In the genomic region with DNA sequence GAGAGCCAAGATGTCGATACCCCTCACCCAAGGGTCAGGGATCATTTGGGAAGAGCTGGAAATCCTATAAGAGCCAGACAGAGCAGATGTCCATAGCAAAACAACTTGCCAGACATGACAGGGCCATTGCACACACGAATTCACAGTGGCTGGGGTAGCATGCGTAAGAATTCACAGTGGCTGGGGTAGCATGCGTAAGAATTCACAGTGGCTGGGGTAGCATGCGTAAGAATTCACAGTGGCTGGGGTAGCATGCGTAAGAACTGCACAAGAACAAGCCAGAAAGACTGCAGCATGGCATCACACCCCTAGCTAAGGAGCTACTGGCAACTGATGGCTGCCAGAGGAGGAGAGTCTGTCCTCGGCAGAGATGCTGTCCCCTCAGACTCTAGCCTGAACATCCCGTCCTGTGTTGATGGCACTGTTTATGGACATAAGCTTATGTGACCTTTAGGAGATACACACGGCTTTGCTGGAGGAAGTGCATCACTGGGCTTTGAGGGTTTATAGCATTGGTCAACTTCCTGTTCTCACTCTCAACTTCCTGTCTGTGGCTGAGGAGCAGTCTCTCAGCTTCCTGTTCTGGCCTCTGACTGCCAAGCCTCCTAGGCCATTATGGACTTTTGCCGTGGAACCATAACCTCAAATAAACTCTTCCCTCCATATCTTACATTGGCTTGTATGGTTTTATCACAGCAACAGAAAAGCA, we compare ENCODE assay signal across 20 mouse cellular contexts. TPM values are rescaled to one million over a fixed set of nuclear protein-coding genes. Genes with fewer than 3 reads are reported as not detected.
DNase-seq lines count a peak whose midpoint lies in the region; ATAC-seq and TF ChIP-seq lines count a peak whose summit lies in the region.
"Had no signal": no experiment of that assay in that cellular context is flagged by ENCODE, and none has a peak within 500 bp of the region (broad histone marks: within the 10 kb centered on the region; RNA-seq: fewer than 3 reads in every experiment).

No protein-coding gene starts in this region.

- no peak overlapping the region for H3K27ac ChIP-seq in kidney, adult 2 months (ENCODE audit: insufficient read depth, low read depth, low read length)
- H3K27ac ChIP-seq: forebrain, embryonic 15.5 days; heart, adult 2 months; hindbrain, embryonic 15.5 days; limb, embryonic 10.5 days; lung, embryonic 15.5 days; midbrain, embryonic 13.5 days; neural tube, embryonic 13.5 days; stomach, embryonic 15.5 days had no signal

- peak; percentile 25 for DNase-seq in kidney, adult 2 months
- DNase-seq in kidney, postnatal 10 days = no peak
- peak; percentile 84 for DNase-seq in 416B (ENCODE audit: low read depth)
- DNase-seq in monocyte, adult 2 months (ENCODE audit: low read depth in 1 of 2, low spot score in 2 of 2) = peak; percentile 41 to 59
- no peak for DNase-seq in left cerebral cortex, postnatal 36 days (ENCODE audit: low spot score in 2 of 2)
- DNase-seq in cerebellum, adult 9-10 months = no peak
- DNase-seq: adrenal gland, postnatal 10 days; cerebellum, postnatal 14 days; heart, adult 2 months; kidney, adult 18-20 months; layer of hippocampus, postnatal 36 days had no signal

- ATAC-seq in common myeloid progenitor, adult 5-6 weeks (replicated peaks; ENCODE audit: low read depth, poor library complexity, severe bottlenecking) = peak; percentile 62
- ATAC-seq in cerebellum, adult (ENCODE audit: insufficient number of reproducible peaks, low FRiP score, low TSS enrichment) = no peak
- ATAC-seq: forebrain, embryonic 15.5 days; midbrain, embryonic 13.5 days had no signal

- intact Hi-C loops in left cerebral cortex, postnatal 36 days (cut with DNase I) = no loop called here

- no peaks in the 10 kb centered on the region for H3K36me3 ChIP-seq in kidney, adult 2 months (ENCODE audit: control insufficient read depth, insufficient read depth, low read length)
- H3K36me3 ChIP-seq: forebrain, embryonic 15.5 days; hindbrain, embryonic 15.5 days; limb, embryonic 10.5 days; lung, embryonic 15.5 days; midbrain, embryonic 13.5 days; neural tube, embryonic 13.5 days; stomach, embryonic 15.5 days had no signal

- no peak overlapping the region for H3K4me3 ChIP-seq in kidney, adult 2 months (ENCODE audit: insufficient read depth, low read depth, low read length)
- H3K4me3 ChIP-seq: forebrain, embryonic 15.5 days; heart, adult 2 months; hindbrain, embryonic 15.5 days; limb, embryonic 10.5 days; lung, embryonic 15.5 days; midbrain, embryonic 13.5 days; neural tube, embryonic 13.5 days; stomach, embryonic 15.5 days had no signal

- H3K27me3 ChIP-seq in kidney, adult 2 months (replicated peaks; ENCODE audit: control insufficient read depth, insufficient read depth, low read length) = no peaks in the 10 kb centered on the region
- H3K27me3 ChIP-seq: forebrain, embryonic 15.5 days; hindbrain, embryonic 15.5 days; lung, embryonic 15.5 days; midbrain, embryonic 13.5 days; neural tube, embryonic 13.5 days; stomach, embryonic 15.5 days had no signal

- no peak for TF ChIP-seq POLR2A in kidney, adult 2 months (IDR thresholded peaks at IDR 0.05; ENCODE audit: low read depth, low read length)

- H3K4me1 ChIP-seq in kidney, adult 2 months (ENCODE audit: control insufficient read depth, insufficient read depth, low read length) = peaks cover 11% of the 10 kb centered on the region; the same call in 1 of the 2 replicates

- TF ChIP-seq CTCF in kidney, adult 2 months (conservative IDR thresholded peaks at IDR 0.05; ENCODE audit: insufficient read depth, insufficient read length, low read depth, low read length) = no peak

- 85% methylated on average over 10 of the region's 10 CpGs for WGBS in kidney, adult 2 months

RNA-seq across cellular contexts. Expression of gene Selenon, which starts 42.9 kb away (rescaled TPM):
- polyA plus RNA-seq in kidney, adult 2 months (2012; rRNA removed) = 9.8 and 10.2 TPM in 2 replicates
- 6.5 and 9.7 TPM in 2 replicates for total RNA-seq in common myeloid progenitor, adult 5-6 weeks (2017)
- total RNA-seq in left cerebral cortex, postnatal 36 days (2021) = 10 to 100 TPM; 19.6 to 21.2 TPM

RNA-seq across cellular contexts. Expression of gene Mtfr1l, which starts 59.7 kb away (rescaled TPM):
- polyA plus RNA-seq in kidney, adult 2 months (2012; rRNA removed) = 133 and 149 TPM in 2 replicates
- total RNA-seq in common myeloid progenitor, adult 5-6 weeks (2017) = 46.2 and 52.7 TPM in 2 replicates
- total RNA-seq in left cerebral cortex, postnatal 36 days (2021) = 10 to 100 TPM; 61.9 to 70.2 TPM

Comparison
In these comparisons a context has a peak if more than half of its experiments do, and no peak if none do; other contexts are left out.
1. DNase-seq: peak in kidney, adult 2 months (single experiment), 416B (single experiment) and monocyte, adult 2 months (2 of 2); none in kidney, postnatal 10 days (single experiment), left cerebral cortex, postnatal 36 days (0 of 2) and cerebellum, adult 9-10 months (single experiment).